In genomic region chr3:63963421-63964099, GRCm38 (mm10) we compare ENCODE assay signal across 8 mouse cellular contexts. TPM values are rescaled to one million over a fixed set of nuclear protein-coding genes. Genes with fewer than 3 reads are reported as not detected.
A peak's percentile ranks its signal among the peaks of the same experiment; 100 is the strongest.
DNase-seq lines count a peak whose midpoint lies in the region; ATAC-seq and TF ChIP-seq lines count a peak whose summit lies in the region.

No protein-coding gene starts in this region.

- peaks cover 9% of the 10 kb centered on the region for H3K27me3 ChIP-seq in E14TG2a.4 (ENCODE audit: insufficient read depth, low read length)
- H3K27me3 ChIP-seq in embryonic facial prominence, embryonic 15.5 days: no peaks in the 10 kb centered on the region
- 0 out of 2 replicates have a peak, but pooled peaks cover 3% of the 10 kb centered on the region for H3K27me3 ChIP-seq in intestine, embryonic 15.5 days (replicated peaks)
- peaks cover under 1% of the 10 kb centered on the region for H3K27me3 ChIP-seq in liver, embryonic 16.5 days (ENCODE audit: control insufficient read depth, insufficient read depth, low read depth, low read length)

- H3K36me3 ChIP-seq in E14TG2a.4 (ENCODE audit: insufficient read depth, low read length): no peaks in the 10 kb centered on the region
- no peaks in the 10 kb centered on the region for H3K36me3 ChIP-seq in embryonic facial prominence, embryonic 15.5 days
- H3K36me3 ChIP-seq in intestine, embryonic 15.5 days: no peaks in the 10 kb centered on the region
- no peaks in the 10 kb centered on the region for H3K36me3 ChIP-seq in liver, embryonic 16.5 days (ENCODE audit: control insufficient read depth, insufficient read depth)

- no peaks in the 10 kb centered on the region for H3K9me3 ChIP-seq in E14TG2a.4 (ENCODE audit: low read length)
- H3K9me3 ChIP-seq in embryonic facial prominence, embryonic 15.5 days (replicated peaks): no peaks in the 10 kb centered on the region
- no peaks in the 10 kb centered on the region for H3K9me3 ChIP-seq in intestine, embryonic 15.5 days
- no peaks in the 10 kb centered on the region for H3K9me3 ChIP-seq in liver, embryonic 16.5 days (replicated peaks; ENCODE audit: control insufficient read depth, low read length)

- ATAC-seq in embryonic facial prominence, embryonic 15.5 days (ENCODE audit: insufficient number of reproducible peaks, low FRiP score, low TSS enrichment, low read depth): no peak
- no peak; the same call in 1 of the 2 replicates for ATAC-seq in intestine, embryonic 15.5 days
- no peak for ATAC-seq in liver, embryonic 16.5 days (ENCODE audit: low read depth)

- WGBS in embryonic facial prominence, embryonic 15.5 days: 5% methylated on average over 25 of the region's 25 CpGs
- 5% methylated on average over 25 of the region's 25 CpGs for WGBS in intestine, embryonic 15.5 days
- 5% methylated on average over 25 of the region's 25 CpGs for WGBS in liver, embryonic 16.5 days (ENCODE audit: insufficient replicate concordance)

- H3K9ac ChIP-seq in embryonic facial prominence, embryonic 15.5 days: peak overlapping the region; percentile 49
- H3K9ac ChIP-seq in intestine, embryonic 15.5 days: peak overlapping the region; percentile 93
- peak overlapping the region; percentile 91 for H3K9ac ChIP-seq in liver, embryonic 16.5 days (ENCODE audit: low read depth, low read length)

- H3K4me2 ChIP-seq in embryonic facial prominence, embryonic 15.5 days (replicated peaks): peak overlapping the region; percentile 73
- H3K4me2 ChIP-seq in intestine, embryonic 15.5 days (replicated peaks): peak overlapping the region; percentile 77
- peak overlapping the region; percentile 67 for H3K4me2 ChIP-seq in liver, embryonic 16.5 days (ENCODE audit: low read depth, low read length)

- TF ChIP-seq CTCF in E14TG2a.4 (conservative IDR thresholded peaks at IDR 0.05; ENCODE audit: low read length): no peak

- peak overlapping the region; percentile 94 for H3K27ac ChIP-seq in embryonic facial prominence, embryonic 15.5 days (replicated peaks)
- H3K27ac ChIP-seq in intestine, embryonic 15.5 days: peak overlapping the region; percentile 91
- peak overlapping the region; percentile 91 for H3K27ac ChIP-seq in liver, embryonic 16.5 days (ENCODE audit: low read length)

- peaks cover 12% of the 10 kb centered on the region for H3K4me1 ChIP-seq in E14TG2a.4 (replicated peaks; ENCODE audit: low read depth, low read length)
- peaks cover 17% of the 10 kb centered on the region for H3K4me1 ChIP-seq in embryonic facial prominence, embryonic 15.5 days
- 0 out of 2 replicates have a peak, but pooled peaks cover 4% of the 10 kb centered on the region for H3K4me1 ChIP-seq in intestine, embryonic 15.5 days (replicated peaks)
- H3K4me1 ChIP-seq in liver, embryonic 16.5 days (ENCODE audit: control insufficient read depth, low read depth, low read length): peaks cover 7% of the 10 kb centered on the region; the same call in 1 of the 2 replicates

- peak overlapping the region; percentile 96 for H3K4me3 ChIP-seq in E14TG2a.4 (replicated peaks; ENCODE audit: low read length)
- H3K4me3 ChIP-seq in embryonic facial prominence, embryonic 15.5 days (replicated peaks): peak overlapping the region; percentile 90
- peak overlapping the region; percentile 82 for H3K4me3 ChIP-seq in intestine, embryonic 15.5 days (replicated peaks)
- H3K4me3 ChIP-seq in liver, embryonic 16.5 days (ENCODE audit: low read depth, low read length): peak overlapping the region; percentile 94

- peak; percentile 4 to 27 for DNase-seq in cerebellum, postnatal 14 days
- no peak for DNase-seq in cerebellum, adult 11-12 months
- DNase-seq in retina, embryonic 14.5 days (ENCODE audit: low spot score): peak; percentile 51
- no peak for DNase-seq in right cerebral cortex, adult 18-20 months

RNA-seq across cellular contexts. Expression of gene Slc33a1, which starts 1.0 kb away (rescaled TPM):
- polyA plus RNA-seq in embryonic facial prominence, embryonic 15.5 days (2015; fragmentation: Nextera tagmentation; extraction: Ambion mirVana): 14.7 and 17.1 TPM in 2 replicates
- 24.0 TPM in 2 replicates for polyA plus RNA-seq in intestine, embryonic 15.5 days (2015; fragmentation: Nextera tagmentation; extraction: Ambion mirVana)
- polyA plus RNA-seq in liver, embryonic 16.5 days (2015; fragmentation: Nextera tagmentation; extraction: Ambion mirVana): 12.2 and 12.5 TPM in 2 replicates

RNA-seq across cellular contexts. Expression of gene Gmps, which starts 12.3 kb away (rescaled TPM):
- 36.3 and 36.4 TPM in 2 replicates for polyA plus RNA-seq in embryonic facial prominence, embryonic 15.5 days (2015; fragmentation: Nextera tagmentation; extraction: Ambion mirVana)
- 37.3 and 42.6 TPM in 2 replicates for polyA plus RNA-seq in intestine, embryonic 15.5 days (2015; fragmentation: Nextera tagmentation; extraction: Ambion mirVana)
- 18.3 and 18.8 TPM in 2 replicates for polyA plus RNA-seq in liver, embryonic 16.5 days (2015; fragmentation: Nextera tagmentation; extraction: Ambion mirVana)

RNA-seq across cellular contexts. Expression of gene E130311K13Rik, which starts 34.3 kb away (rescaled TPM):
- polyA plus RNA-seq in embryonic facial prominence, embryonic 15.5 days (2015; fragmentation: Nextera tagmentation; extraction: Ambion mirVana): 9.6 and 9.9 TPM in 2 replicates
- 5.0 and 6.1 TPM in 2 replicates for polyA plus RNA-seq in intestine, embryonic 15.5 days (2015; fragmentation: Nextera tagmentation; extraction: Ambion mirVana)
- polyA plus RNA-seq in liver, embryonic 16.5 days (2015; fragmentation: Nextera tagmentation; extraction: Ambion mirVana): 1.9 TPM in 2 replicates

Comparison
In these comparisons a context has a peak if more than half of its experiments do, and no peak if none do; other contexts are left out.
1. DNase-seq: peak in cerebellum, postnatal 14 days (2 of 2) and retina, embryonic 14.5 days (single experiment); none in cerebellum, adult 11-12 months (single experiment) and right cerebral cortex, adult 18-20 months (single experiment).
2. Peak in every context shown above with its lines, with median percentiles within 50 percentile points of each other: H3K4me3 ChIP-seq, H3K27ac ChIP-seq, H3K4me2 ChIP-seq and H3K9ac ChIP-seq.